Mouse (Mus musculus): Measurements from ENCODE around the gene Olfr420. TPM values are rescaled to one million over a fixed set of nuclear protein-coding genes. Genes with fewer than 3 reads are reported as not detected.
A peak's percentile ranks its signal among the peaks of the same experiment; 100 is the strongest.

The Olfr420 gene
- polyA plus RNA-seq, 1 experiment from 2014 or later, result 0.40 TPM

DNA sequence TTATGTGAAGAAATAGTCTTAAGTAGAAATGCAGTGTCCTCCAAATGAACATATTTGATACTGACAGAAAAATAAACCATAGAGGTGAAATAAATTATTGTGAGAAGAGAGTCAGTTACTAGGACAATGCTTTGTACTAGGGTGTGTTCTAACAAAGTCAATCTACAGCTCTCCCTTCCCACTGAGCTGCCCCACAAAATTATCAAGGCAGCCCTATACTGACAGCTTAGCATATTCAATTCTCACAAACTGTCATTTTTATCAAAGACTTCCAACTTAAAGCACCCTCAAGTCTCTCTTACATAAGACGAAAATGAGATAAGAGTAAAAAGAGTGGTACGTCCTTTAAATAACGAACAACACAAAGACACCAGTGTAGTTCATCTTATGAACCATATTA is 2.2 kb downstream of the Olfr420 start:
- H3K9me3 ChIP-seq (ENCODE audit: low read length), result no peaks in the 10 kb centered on the region
- H3K4me3 ChIP-seq (ENCODE audit: low read depth, low read length), result no peak overlapping the region
- no peaks in the 10 kb centered on the region for H3K4me1 ChIP-seq (ENCODE audit: insufficient read depth)
- H3K27me3 ChIP-seq (ENCODE audit: insufficient read depth, low read length), result no peaks in the 10 kb centered on the region
- ATAC-seq (no peak), DNase-seq (no peak)
- H3K4me2 ChIP-seq (ENCODE audit: low read depth, low read length), result no peak overlapping the region
- WGBS (ENCODE audit: insufficient replicate concordance), result 55% methylated on average over 3 of the region's 3 CpGs
- no peak overlapping the region for H3K27ac ChIP-seq (ENCODE audit: low read depth)
- TF ChIP-seq EP300 (IDR thresholded peaks at IDR 0.05; ENCODE audit: low read depth), result no peak
- no peak for TF ChIP-seq CTCF (IDR thresholded peaks at IDR 0.05; ENCODE audit: low read depth)
- no peak overlapping the region for H3K9ac ChIP-seq (replicated peaks)
- no peaks in the 10 kb centered on the region for H3K36me3 ChIP-seq (replicated peaks; ENCODE audit: insufficient read depth, low read length)

- Histone ChIP-seq H3K27ac (ENCODE audit: low read depth) (no peak overlapping the region), H3K9me3 (ENCODE audit: low read length) (no peaks in the 10 kb centered on the region), H3K36me3 (replicated peaks; ENCODE audit: insufficient read depth, low read length) (no peaks in the 10 kb centered on the region), H3K27me3 (ENCODE audit: insufficient read depth, low read length) (no peaks in the 10 kb centered on the region), H3K4me2 (ENCODE audit: low read depth, low read length) (no peak overlapping the region), H3K4me3 (ENCODE audit: low read depth, low read length) (no peak overlapping the region), H3K9ac (replicated peaks) (no peak overlapping the region), H3K4me1 (ENCODE audit: insufficient read depth) (no peaks in the 10 kb centered on the region)
- DNase-seq (no peak), ATAC-seq (no peak)
- TF ChIP-seq CTCF (IDR thresholded peaks at IDR 0.05; ENCODE audit: low read depth), result no peak
- no peak for TF ChIP-seq EP300 (IDR thresholded peaks at IDR 0.05; ENCODE audit: low read depth)
- WGBS (ENCODE audit: insufficient replicate concordance), result 53% methylated on average over 1 of the region's 1 CpGs
Measured at GRCm38 (mm10) chr1:174158512-174158911, 3.1 kb downstream of the Olfr420 start.

GRCm38 (mm10) chr1:174159095-174159494 is 3.7 kb downstream of the Olfr420 start:
- no peak overlapping the region for H3K27ac ChIP-seq (ENCODE audit: low read depth)
- H3K9ac ChIP-seq (replicated peaks), result no peak overlapping the region
- no peaks in the 10 kb centered on the region for H3K4me1 ChIP-seq (ENCODE audit: insufficient read depth)
- H3K4me2 ChIP-seq (ENCODE audit: low read depth, low read length), result no peak overlapping the region
- H3K27me3 ChIP-seq (ENCODE audit: insufficient read depth, low read length), result no peaks in the 10 kb centered on the region
- DNase-seq (no peak), ATAC-seq (peak; percentile 17; the same call in 1 of the 2 replicates)
- no peaks in the 10 kb centered on the region for H3K36me3 ChIP-seq (replicated peaks; ENCODE audit: insufficient read depth, low read length)
- 50% methylated on average over 10 of the region's 10 CpGs for WGBS (ENCODE audit: insufficient replicate concordance)
- TF ChIP-seq CTCF (IDR thresholded peaks at IDR 0.05; ENCODE audit: low read depth) (no peak), EP300 (IDR thresholded peaks at IDR 0.05; ENCODE audit: low read depth) (peak; percentile 59)
- H3K9me3 ChIP-seq (ENCODE audit: low read length), result no peaks in the 10 kb centered on the region
- no peak overlapping the region for H3K4me3 ChIP-seq (ENCODE audit: low read depth, low read length)

GRCm38 (mm10) chr1:174169024-174169423 is 13.6 kb downstream of the Olfr420 start:
- no peak overlapping the region for H3K9ac ChIP-seq (replicated peaks)
- no peak overlapping the region for H3K4me3 ChIP-seq (ENCODE audit: low read depth, low read length)
- no peaks in the 10 kb centered on the region for H3K36me3 ChIP-seq (replicated peaks; ENCODE audit: insufficient read depth, low read length)
- no peak overlapping the region for H3K27ac ChIP-seq (ENCODE audit: low read depth)
- no peaks in the 10 kb centered on the region for H3K27me3 ChIP-seq (ENCODE audit: insufficient read depth, low read length)
- H3K4me2 ChIP-seq (ENCODE audit: low read depth, low read length), result no peak overlapping the region
- no peak for ATAC-seq
- peaks cover 4% of the 10 kb centered on the region for H3K4me1 ChIP-seq (ENCODE audit: insufficient read depth)
- DNase-seq, result no peak
- TF ChIP-seq EP300 (IDR thresholded peaks at IDR 0.05; ENCODE audit: low read depth) (no peak), CTCF (IDR thresholded peaks at IDR 0.05; ENCODE audit: low read depth) (peak; percentile 61)
- no peaks in the 10 kb centered on the region for H3K9me3 ChIP-seq (ENCODE audit: low read length)

- Histone ChIP-seq H3K9ac (replicated peaks) (no peak overlapping the region; the same call in 1 of the 2 replicates), H3K27ac (ENCODE audit: low read depth) (peak overlapping the region; percentile 84), H3K4me3 (ENCODE audit: low read depth, low read length) (0 out of 2 replicates have a peak overlapping the region, but pooled peaks have one; percentile 1), H3K36me3 (replicated peaks; ENCODE audit: insufficient read depth, low read length) (0 out of 2 replicates have a peak, but pooled peaks cover 4% of the 10 kb centered on the region), H3K4me2 (ENCODE audit: low read depth, low read length) (peak overlapping the region; percentile 30), H3K27me3 (ENCODE audit: insufficient read depth, low read length) (no peaks in the 10 kb centered on the region), H3K4me1 (ENCODE audit: insufficient read depth) (peaks cover 4% of the 10 kb centered on the region), H3K9me3 (ENCODE audit: low read length) (no peaks in the 10 kb centered on the region)
- 58% methylated on average over 5 of the region's 5 CpGs for WGBS (ENCODE audit: insufficient replicate concordance)
- DNase-seq (no peak), ATAC-seq (peak; percentile 40)
- no peak for TF ChIP-seq CTCF (IDR thresholded peaks at IDR 0.05; ENCODE audit: low read depth)
- TF ChIP-seq EP300 (IDR thresholded peaks at IDR 0.05; ENCODE audit: low read depth), result 0 out of 2 replicates have a peak, but pooled peaks have one; percentile 26
Measured at GRCm38 (mm10) chr1:174170706-174171501, 15.5 kb downstream of the Olfr420 start.

- Histone ChIP-seq H3K27me3 (ENCODE audit: insufficient read depth, low read length) (no peaks in the 10 kb centered on the region), H3K4me2 (ENCODE audit: low read depth, low read length) (peak overlapping the region; percentile 62; the same call in 1 of the 2 replicates), H3K9ac (replicated peaks) (peak overlapping the region; percentile 48; the same call in 1 of the 2 replicates), H3K4me1 (ENCODE audit: insufficient read depth) (peaks cover 4% of the 10 kb centered on the region), H3K9me3 (ENCODE audit: low read length) (no peaks in the 10 kb centered on the region), H3K27ac (ENCODE audit: low read depth) (peak overlapping the region; percentile 84), H3K4me3 (ENCODE audit: low read depth, low read length) (no peak overlapping the region), H3K36me3 (replicated peaks; ENCODE audit: insufficient read depth, low read length) (0 out of 2 replicates have a peak, but pooled peaks cover 4% of the 10 kb centered on the region)
- DNase-seq (peak; percentile 79), ATAC-seq (peak; percentile 100)
- WGBS (ENCODE audit: insufficient replicate concordance), result 50% methylated on average over 2 of the region's 2 CpGs
- TF ChIP-seq CTCF (IDR thresholded peaks at IDR 0.05; ENCODE audit: low read depth), result no peak
- peak; percentile 98 for TF ChIP-seq EP300 (IDR thresholded peaks at IDR 0.05; ENCODE audit: low read depth)
Measured at GRCm38 (mm10) chr1:174171537-174171936, 16.1 kb downstream of the Olfr420 start.
